Mouse (Mus musculus): ENCODE measurements at regions not wholly inside any gene's neighbourhood (a gene's known extent, or its start where the extent isn't known, plus 50 kb on each side); places are given as distances from the start of the nearest gene placed in this dataset.

DNA sequence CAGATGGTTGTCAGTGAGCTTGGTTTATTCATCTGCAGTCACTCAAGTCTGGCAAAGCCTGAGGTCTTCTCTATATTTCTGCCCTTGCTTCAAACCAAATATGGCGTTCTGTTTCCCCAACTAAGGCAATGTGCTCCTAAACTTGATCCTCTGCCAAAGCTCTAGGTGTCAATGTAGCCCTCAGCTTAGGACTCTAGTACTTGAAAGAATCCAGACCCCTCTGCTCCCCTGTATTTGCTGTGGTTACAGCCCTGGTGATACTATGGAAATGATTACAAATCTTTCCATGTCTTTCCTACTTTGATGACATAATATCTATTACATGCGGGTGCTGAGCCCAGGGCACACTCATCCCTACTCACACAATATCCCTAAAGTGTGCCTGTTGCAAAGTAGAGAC lies 672.9 kb upstream of the Tbl1xr1 start:
- no peak for ATAC-seq

DNA sequence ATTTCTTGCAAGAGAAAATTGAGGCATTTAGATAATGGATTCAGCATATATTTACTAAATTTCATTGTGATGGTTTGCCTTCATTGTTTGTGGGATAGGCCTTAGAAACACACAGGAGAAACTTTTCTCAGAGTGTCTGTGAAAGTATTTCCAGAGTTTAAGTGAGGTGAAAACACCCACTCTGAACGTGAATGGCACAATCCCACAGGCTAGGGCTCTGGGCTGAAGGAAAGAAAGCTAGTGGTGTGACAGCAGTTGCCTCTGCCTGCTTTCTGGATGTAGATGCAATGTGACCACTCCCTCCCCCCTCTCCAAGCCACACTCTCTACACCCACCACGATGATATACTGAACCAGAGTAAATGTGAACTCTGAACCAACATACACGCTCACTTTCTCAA lies 672.4 kb upstream of the Tbl1xr1 start:
- no peak for ATAC-seq

DNA sequence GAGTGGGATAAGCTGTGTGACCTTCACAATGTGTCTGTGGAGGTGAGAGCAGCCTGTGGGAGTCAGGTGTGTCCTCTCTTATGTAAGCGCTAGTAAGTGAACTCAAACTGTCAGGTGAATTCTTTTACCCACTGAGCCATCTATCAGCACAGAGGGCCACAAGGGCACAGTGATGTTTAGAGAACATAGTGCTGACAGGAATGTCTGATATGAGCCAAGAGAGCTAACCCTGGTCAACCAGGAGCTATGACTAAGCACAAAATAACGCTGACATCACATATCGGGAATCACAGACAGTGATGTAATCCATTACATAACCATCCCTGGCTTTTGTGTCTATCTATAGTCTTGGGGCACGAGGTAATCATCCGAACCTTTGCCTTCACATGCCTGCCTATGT lies 669.4 kb upstream of the Tbl1xr1 start:
- ATAC-seq: no peak

DNA sequence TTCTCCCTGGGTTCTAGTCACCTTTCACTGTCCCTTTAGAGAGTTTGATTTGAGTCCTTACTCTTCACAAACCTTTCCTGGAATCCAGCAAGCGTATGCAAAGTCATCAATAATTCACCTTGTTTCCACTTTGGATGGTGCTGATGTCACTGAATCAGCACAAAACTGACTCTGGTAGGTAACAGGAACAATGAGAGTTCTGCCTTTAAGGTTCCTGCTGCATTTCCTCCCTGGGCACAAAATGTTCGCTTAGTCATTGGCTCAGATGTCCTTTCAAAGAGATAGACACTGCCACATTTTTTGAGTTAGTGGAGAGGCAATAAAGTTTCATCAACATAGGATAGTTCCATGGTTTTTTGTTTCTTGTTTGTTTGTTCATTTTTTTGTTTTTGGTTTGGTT lies 664.4 kb upstream of the Tbl1xr1 start:
- ATAC-seq: no peak

DNA sequence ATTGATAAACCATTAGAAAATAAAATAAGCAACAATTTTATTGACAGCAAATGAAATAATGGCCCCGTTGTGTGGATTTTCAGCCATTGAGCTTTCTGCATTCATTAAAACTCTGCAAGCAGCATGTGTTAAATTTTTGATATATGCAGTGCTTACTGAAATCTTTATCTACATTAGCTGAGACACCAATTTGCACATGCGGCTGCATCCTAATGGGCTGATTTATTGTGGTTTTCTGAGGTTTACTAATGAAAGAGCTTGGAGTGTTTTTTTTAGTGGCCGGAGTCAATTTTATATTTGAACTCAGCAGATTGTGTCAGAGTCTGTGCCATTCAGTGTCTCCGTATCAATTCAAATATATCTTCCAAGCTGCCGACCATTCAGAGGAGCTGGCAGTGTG lies 653.3 kb upstream of the Tbl1xr1 start:
- ATAC-seq: no peak

DNA sequence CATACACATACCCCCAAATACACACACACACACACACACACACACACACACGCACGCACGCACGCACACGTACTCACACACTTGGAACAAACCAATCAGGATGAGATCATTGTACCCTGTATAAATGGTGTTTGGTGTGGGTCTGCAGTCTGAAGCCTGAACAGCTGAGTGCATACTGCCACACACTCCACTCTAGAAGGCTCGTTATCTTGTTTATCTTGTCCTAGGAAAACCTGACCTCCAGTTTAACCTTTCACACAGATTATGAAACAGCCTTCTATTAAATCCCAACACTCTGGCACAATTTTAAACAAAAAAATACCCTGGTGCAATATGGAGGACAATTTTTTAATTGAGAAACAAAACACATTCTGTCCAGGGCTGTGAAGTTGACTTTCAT lies 649.9 kb upstream of the Tbl1xr1 start:
- no peak for ATAC-seq

DNA sequence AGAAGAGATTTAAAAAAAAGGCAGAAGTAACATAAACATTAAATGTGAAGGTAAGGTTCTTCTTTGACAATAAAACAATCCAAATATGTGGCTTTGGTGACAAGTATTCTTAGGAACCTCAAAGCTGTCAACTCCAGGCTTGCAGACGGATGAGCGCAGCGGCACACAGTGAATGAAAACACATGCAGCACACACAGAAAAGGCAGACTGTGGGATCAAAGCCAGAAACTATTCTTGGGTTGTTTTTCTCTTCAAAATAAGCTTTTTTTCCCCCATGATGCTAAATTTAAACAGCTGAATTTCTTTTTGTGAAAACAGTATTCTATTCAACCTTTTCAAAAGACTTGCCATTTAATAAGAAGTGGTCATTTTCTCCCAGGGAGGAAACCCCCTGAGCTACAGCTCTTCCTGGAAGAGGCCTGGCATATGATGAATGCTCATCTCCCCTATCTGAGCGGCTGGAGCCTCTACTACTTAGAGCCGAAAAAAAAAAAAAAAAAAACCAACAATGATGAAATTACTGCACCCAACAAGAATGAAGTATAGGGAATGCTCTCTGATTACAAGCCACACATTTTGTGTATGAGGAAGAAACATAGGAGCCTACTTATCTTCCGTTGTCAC lies 648.9 kb upstream of the Tbl1xr1 start:
- ATAC-seq: no peak

DNA sequence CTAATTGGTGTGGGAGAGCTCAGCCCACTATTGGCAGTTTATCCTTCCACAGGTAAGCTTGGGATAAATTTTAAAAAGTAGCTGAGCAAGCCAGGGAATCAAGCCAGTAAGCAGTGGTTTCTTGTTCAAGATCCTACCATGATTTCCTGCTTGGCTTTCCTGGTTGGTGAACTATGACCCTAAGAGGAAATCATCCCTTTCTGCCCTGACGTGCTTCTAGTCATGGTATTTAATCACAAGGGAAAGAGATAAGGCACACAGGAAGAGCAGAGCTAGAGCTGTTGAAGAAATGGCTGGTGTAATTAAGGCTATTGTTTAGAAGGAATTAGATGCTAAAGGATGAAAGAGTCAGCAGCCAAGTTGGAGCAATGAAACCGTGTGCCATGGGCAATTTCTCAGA lies 648.3 kb upstream of the Tbl1xr1 start:
- no peak for ATAC-seq

DNA sequence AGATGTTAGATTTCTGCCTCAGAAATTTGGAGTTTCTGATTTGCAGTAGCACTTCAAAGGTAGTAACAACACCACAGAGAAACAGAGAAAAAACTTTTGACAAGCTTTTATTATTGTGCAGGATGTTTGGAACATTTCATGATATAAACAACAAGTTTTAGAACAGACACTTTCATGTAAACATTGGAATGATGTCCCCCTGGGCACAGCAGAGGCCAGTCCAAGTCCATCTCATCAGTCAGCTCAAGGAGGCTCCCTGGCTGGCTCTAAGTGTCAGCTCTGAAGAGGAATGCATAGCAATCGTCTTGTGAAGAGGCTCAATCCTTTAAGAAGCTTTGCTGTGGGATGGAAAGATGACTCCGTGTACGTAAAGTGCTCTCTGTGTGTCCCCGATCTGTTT lies 612.2 kb upstream of the Tbl1xr1 start:
- no peak for ATAC-seq

DNA sequence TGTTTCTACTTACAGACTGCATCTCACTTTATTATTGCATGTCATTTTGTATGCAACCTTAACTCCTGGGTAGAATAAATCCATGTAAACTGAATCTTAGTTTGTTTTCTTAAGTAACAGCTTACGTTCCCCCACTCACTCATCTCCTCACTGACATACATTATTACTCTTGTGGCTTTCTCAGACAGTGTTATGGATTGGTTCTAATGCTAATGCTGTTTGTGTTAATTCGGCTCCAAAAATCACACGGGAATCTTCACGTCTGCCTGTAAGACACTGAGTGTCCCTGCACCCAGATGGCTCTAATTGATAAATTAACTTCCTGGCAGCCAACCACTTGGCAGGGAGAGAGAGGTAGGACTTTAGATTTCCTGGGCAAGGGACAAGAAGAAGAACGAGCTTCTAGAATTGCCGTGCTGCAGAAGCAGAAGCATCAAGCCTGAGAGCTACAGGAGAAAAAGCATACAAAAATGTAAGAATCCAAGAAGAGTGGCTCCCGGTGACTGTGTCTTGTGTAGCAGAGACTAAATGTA lies 610.3 kb upstream of the Tbl1xr1 start:
- ATAC-seq: no peak

DNA sequence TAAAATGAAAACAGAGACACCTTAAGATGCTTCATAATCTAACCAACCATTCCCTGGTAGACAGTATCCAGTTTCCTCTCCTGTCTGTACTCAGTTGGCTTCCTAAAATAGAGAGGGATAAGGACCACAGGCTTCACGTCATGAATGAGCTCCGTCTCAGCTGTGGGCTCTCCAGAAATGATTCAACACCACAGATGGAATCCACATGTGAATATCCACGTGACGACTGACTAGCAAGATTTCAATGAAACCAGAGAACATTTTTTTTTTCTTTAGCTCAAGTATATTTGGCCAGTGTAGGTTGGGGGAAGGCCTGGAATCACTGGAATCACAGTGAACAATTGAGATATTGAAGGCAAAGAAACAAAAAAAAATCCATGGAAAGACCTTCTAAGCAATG lies 599.1 kb upstream of the Tbl1xr1 start:
- no peak for ATAC-seq

DNA sequence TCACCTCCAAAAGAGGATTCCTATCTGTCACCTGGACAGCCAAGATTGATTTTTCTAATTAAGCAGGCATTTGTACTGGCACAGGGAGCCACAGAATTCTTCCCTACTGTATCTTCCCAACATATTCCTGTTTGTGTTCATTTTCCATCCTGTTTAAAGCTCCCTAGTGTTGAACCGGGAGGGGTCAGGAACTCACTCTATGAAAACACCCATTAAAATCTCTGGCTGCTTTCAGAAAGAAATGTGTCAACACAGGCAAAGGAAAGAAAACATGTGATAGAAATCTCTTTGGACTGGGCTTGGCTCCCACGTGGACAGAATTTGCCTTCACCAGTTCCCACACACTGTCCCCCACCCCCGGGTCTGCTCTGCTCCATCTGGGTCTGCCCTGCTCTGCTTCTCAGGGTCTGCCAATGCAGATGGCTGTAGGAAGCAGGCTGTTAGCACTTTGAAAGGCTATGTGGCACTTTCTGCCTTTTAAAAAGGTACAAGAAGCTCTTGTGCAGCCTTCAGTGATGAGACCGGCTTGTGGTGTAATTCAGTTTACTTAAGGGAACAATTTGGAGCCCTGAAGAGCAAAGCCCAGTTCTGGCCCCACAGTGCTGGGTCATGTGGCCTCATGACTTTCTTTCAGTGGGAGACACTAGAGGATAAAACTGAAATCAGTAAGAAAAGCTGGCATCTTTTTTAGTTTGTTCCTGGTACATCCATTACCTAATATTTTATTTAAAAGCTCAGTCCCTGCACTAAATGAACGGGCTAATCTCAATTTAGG lies 597.2 kb upstream of the Tbl1xr1 start:
- ATAC-seq: no peak

DNA sequence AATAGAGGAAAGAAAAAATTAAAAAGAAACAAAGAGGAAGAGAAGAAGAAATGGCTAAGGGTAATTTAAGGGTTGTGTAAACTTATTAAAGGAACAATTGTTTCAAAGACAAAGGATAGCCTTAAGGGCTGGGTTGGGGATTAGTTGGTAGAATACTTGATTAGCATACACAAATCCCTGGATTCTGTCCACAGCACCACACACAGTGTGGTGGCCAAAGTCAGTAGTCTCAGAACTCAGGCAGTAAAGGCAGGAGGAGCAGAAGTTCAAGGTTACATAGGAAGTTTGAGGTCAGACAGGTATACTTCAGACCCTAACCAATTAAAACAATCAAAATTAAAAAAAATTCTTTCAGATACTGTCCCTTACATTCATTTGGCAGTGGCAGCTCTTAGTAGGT lies 596.6 kb upstream of the Tbl1xr1 start:
- no peak for ATAC-seq

DNA sequence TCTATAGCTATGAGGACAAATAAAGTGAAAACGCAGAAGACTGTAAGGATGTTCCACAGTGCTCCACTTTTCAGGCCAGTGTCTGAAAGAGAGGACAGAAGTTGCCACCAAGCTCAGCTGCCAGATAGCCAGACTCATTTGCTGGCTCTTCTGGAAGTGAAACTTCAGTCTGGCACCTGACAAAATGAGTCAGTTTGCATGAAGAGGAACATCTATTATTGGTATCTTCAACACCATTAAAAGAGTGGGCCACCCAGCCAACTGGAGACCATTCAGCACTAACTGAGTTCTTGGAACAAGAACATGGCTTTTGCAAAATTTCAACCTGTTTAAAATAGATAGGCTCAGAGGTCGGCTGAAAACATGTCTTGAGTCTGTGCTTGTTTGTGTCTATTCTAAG lies 592.4 kb upstream of the Tbl1xr1 start:
- ATAC-seq: no peak

DNA sequence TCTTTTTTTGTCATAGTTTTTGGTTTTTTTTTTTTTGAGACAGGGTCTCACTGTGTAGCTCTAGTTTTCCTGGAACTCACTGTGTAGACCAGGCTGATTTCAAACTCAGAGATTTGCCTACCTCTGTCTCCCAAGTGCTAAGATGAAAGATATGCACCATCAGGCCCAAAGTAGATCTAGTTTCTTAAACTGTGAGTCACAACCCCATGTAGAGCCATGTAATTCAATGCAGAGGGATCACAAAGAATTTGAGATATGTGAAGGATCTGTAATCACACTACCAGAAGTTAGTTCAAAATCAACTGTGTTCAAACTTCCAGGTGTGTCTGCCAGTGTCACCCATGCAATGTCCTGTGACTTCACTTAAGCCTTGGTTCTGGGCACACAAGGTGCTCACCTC lies 591.0 kb upstream of the Tbl1xr1 start:
- ATAC-seq: no peak

DNA sequence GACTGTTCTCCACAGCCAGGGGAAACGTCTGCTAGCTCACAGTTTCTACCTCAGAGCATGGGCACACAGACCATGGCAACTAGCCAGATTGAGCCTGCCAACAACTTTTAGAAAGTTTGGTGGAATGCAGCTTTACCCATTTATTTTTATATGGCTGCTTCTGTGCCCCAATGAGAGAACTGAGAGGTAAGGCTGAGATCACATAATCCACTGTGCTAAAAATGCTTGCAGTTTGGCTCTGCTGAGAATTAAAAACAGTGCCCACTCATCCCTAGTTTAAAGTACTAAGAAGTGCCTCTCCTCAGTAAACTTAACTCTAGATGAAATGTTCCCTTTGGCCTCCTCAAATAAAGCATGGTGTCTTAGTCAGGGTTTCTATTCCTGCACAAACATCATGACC lies 586.9 kb upstream of the Tbl1xr1 start:
- no peak for ATAC-seq

DNA sequence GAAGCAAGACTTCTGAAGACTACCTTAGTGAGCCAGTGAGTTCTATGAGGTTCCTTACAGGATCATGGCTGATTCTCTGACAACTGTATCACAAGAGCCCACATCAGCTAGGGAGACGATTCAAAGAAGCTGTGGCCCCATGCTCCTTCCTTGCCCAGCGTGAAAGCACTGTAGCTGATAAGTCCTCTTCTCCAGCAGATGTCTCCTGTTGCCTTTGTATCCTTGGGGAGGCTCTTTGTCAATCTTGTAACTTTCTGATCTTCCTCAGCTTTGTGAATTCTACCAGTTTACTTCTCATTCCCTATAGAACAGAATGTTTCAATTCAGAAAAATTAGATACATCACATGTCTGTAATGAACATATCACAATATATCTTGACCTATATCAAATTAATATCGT lies 584.0 kb upstream of the Tbl1xr1 start:
- no peak for ATAC-seq

DNA sequence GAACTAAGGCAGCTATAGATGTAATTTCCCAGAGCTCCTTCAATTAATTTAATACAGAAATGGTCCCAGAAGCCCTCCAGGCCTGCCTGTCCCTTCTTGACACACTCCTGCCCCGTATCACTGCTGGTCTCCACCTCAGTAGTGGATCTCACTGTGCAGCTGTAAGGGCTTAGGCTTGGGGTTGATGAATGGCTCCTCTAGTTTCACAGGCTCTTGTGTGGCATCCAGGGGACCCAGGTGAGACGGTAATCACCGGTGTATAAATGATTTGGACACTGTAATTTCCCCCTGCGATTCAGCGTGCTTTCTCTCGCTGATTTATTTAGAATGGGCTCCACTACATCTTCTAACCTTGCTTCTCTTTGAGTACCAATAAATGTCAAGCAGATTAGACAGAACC lies 583.1 kb upstream of the Tbl1xr1 start:
- no peak for ATAC-seq

DNA sequence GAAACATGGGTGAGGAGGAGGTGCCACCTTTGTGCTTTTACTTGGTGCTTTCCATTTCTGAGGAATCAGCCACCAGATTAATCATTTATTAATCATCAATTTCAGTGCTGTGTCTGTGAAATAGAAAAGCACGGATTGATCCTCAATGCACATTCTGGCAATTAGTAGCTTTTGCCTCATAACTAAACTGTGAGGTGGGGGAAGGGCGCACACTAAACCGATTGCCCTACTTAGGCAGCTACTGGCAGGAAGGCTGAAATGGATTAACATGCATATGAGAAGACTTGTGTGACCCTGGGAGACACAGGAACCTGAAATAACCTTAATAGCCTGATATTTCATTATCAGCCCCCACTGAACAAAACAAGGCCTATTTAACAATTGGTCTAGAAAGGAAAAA lies 581.5 kb upstream of the Tbl1xr1 start:
- ATAC-seq: no peak

DNA sequence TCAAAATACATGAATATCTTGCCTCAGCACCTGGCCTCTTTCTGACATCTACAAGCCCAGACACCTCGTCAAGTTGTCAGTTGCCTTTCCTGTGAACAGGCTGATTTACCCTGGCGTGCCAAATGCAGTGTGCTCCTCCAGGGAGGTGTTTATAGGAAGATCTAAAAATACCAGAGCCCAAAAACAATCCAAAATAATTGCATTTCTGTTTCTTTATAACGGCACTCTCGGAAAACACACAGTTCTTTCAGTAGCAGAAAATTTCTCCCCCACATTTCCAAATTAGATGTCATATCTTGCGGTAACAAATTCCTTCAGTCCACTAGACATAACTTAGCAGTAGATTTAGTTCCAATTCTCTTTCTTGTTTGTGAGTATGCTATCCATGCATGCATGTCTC lies 580.8 kb upstream of the Tbl1xr1 start:
- ATAC-seq: no peak

DNA sequence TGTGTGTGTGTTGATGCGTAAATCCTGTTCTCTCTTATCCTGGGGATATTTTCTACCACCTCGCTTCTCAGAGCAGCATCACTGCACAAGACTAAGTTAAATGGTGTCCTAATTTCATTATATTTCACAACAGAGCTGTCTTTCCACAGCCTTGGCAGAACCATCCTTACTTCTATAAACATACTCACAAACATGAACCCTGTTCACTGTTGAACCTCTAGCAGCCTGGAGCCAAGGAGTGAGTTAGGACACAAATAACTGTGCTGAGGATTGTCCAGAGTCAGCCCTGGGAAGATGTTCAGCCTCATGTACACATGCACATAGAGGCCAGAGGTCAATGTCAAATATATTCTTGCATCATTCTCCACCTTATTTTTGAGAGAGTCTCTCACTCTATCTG lies 580.3 kb upstream of the Tbl1xr1 start:
- no peak for ATAC-seq

DNA sequence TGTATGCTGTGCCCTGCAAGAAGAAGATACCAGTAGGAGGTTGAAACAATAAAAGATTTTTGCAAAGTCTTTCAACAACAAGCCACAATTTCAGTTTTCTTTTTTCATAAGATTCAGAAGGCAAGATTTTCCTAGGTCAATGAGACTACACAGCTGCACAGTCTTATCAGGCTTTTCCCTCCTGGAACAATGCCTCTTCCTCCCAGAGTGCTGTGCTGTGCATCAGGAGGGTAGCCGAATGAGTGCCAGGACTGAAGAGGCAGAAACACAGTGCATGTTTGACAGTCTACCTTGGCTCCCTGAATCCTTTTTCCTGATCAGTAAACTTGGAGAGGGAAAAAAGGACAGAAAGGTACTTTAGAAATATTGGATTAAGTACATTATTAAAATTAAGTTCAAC lies 579.4 kb upstream of the Tbl1xr1 start:
- ATAC-seq: no peak

DNA sequence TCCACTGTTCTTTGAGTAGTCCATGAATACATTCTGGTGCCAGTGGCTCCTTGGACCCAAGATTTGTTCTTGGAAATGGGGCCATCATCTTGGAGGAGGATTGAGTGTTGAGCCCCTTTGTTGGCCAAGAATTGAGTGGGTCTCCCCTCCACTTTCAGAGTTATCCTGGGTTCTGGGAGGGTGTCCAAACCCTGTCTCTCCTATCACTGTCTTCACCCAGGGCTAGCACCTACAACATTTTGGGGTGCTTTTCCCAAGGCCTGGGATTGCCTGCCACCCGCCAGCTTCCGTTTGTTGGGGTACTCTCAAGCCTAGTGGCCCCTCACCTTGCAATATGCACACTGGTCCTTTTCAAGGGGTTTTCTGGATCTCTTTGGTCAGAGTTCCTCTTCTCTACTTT lies 568.8 kb upstream of the Tbl1xr1 start:
- no peak for ATAC-seq

DNA sequence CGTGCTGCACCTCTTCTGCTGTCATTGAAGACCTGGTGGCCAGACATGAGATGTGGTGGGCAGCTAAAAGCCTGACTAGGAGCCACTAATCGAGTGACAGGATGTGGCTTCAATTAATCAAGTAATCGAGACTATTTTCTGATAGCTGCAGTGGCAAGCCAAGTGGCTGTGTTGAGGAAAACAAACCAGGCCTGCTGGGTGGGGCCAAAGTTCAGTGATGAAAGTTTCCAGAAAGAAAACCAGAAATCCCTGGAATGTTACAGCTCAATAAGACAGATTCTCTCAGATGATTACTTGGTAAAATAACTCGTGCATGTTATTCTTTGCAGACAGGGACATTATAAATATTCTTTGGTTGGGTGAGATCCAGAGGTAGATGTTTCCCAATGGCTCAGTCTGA lies 564.4 kb upstream of the Tbl1xr1 start:
- ATAC-seq: no peak
